ENCODE assay signal across 10 mouse cellular contexts in the genomic region with DNA sequence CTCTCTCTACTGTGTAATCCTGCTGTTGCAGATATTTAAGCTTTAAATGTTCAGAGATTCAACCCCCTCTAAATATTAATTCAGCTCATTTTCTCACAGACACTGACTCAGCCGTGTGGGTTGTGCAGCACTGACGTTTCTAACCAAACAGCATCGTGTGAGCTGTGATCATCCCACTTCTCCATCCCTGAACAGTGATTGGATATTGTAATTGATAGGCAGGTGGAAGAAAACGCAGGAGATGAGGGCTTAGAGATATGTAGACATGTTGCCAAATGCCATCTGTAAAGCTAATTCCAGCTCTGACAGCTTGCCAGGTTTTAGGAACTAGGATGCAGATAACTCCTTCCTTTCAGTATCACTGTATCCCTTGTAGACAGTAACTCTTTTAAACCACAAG. TPM values are rescaled to one million over a fixed set of nuclear protein-coding genes. Genes with fewer than 3 reads are reported as not detected.
DNase-seq lines count a peak whose midpoint lies in the region; ATAC-seq lines count a peak whose summit lies in the region.
"Had no signal": no experiment of that assay in that cellular context is flagged by ENCODE, and none has a peak within 500 bp of the region (broad histone marks: within the 10 kb centered on the region; RNA-seq: fewer than 3 reads in every experiment).

No protein-coding gene starts in this region.

- H3K27ac ChIP-seq in hindbrain, embryonic 13.5 days, result peak overlapping the region; percentile 30; the same call in 1 of the 2 replicates
- no peak overlapping the region for H3K27ac ChIP-seq in hindbrain, embryonic 12.5 days
- H3K27ac ChIP-seq in forebrain, embryonic 14.5 days (ENCODE audit: low read depth, low read length), result peak overlapping the region; percentile 33; the same call in 1 of the 2 replicates
- H3K27ac ChIP-seq in intestine, embryonic 15.5 days, result no peak overlapping the region
- H3K27ac ChIP-seq: limb, embryonic 13.5 days had no signal

- DNase-seq in forebrain, embryonic 14.5 days (ENCODE audit: low spot score), result peak; percentile 91
- peak; percentile 93 for DNase-seq in layer of hippocampus, adult 9-11 months
- DNase-seq in right cerebral cortex, adult 2 months (ENCODE audit: low spot score in 2 of 2), result peak; percentile 82
- no peak for DNase-seq in kidney, postnatal 25 days
- no peak for DNase-seq in adrenal gland, postnatal 4 days (ENCODE audit: low spot score in 2 of 2)

- WGBS in hindbrain, embryonic 13.5 days, result 27% methylated on average over 4 of the region's 4 CpGs
- 41% methylated on average over 4 of the region's 4 CpGs for WGBS in hindbrain, embryonic 12.5 days
- WGBS in forebrain, embryonic 14.5 days, result 31% methylated on average over 4 of the region's 4 CpGs
- 46% methylated on average over 4 of the region's 4 CpGs for WGBS in intestine, embryonic 15.5 days

- H3K27me3 ChIP-seq in hindbrain, embryonic 13.5 days, result no peaks in the 10 kb centered on the region
- H3K27me3 ChIP-seq in hindbrain, embryonic 12.5 days, result no peaks in the 10 kb centered on the region
- H3K27me3 ChIP-seq in forebrain, embryonic 14.5 days (replicated peaks; ENCODE audit: control insufficient read depth, insufficient read depth, low read length), result no peaks in the 10 kb centered on the region
- no peaks in the 10 kb centered on the region for H3K27me3 ChIP-seq in intestine, embryonic 15.5 days (replicated peaks)
- H3K27me3 ChIP-seq: limb, embryonic 13.5 days had no signal

- no peaks in the 10 kb centered on the region for H3K9me3 ChIP-seq in hindbrain, embryonic 13.5 days
- H3K9me3 ChIP-seq in hindbrain, embryonic 12.5 days (replicated peaks), result no peaks in the 10 kb centered on the region
- H3K9me3 ChIP-seq in forebrain, embryonic 14.5 days (replicated peaks; ENCODE audit: control insufficient read depth, low read length), result no peaks in the 10 kb centered on the region
- no peaks in the 10 kb centered on the region for H3K9me3 ChIP-seq in intestine, embryonic 15.5 days
- H3K9me3 ChIP-seq: limb, embryonic 13.5 days had no signal

- H3K4me1 ChIP-seq in hindbrain, embryonic 13.5 days (replicated peaks), result peaks cover 4% of the 10 kb centered on the region
- H3K4me1 ChIP-seq in hindbrain, embryonic 12.5 days, result no peaks in the 10 kb centered on the region
- no peaks in the 10 kb centered on the region for H3K4me1 ChIP-seq in forebrain, embryonic 14.5 days (ENCODE audit: control insufficient read depth, insufficient read depth, low read length)
- no peaks in the 10 kb centered on the region for H3K4me1 ChIP-seq in intestine, embryonic 15.5 days (replicated peaks)
- H3K4me1 ChIP-seq: limb, embryonic 13.5 days had no signal

- ATAC-seq in hindbrain, embryonic 13.5 days (ENCODE audit: low FRiP score), result no peak; the same call in 1 of the 2 replicates
- no peak for ATAC-seq in hindbrain, embryonic 12.5 days (ENCODE audit: low FRiP score)
- peak; percentile 99 for ATAC-seq in forebrain, embryonic 14.5 days
- ATAC-seq in intestine, embryonic 15.5 days, result no peak

- H3K4me2 ChIP-seq in hindbrain, embryonic 13.5 days, result peak overlapping the region; percentile 38
- no peak overlapping the region for H3K4me2 ChIP-seq in hindbrain, embryonic 12.5 days (replicated peaks)
- peak overlapping the region; percentile 9 for H3K4me2 ChIP-seq in forebrain, embryonic 14.5 days (ENCODE audit: low read length)
- H3K4me2 ChIP-seq in intestine, embryonic 15.5 days (replicated peaks), result no peak overlapping the region
- H3K4me2 ChIP-seq: limb, embryonic 13.5 days had no signal

- no peaks in the 10 kb centered on the region for H3K36me3 ChIP-seq in hindbrain, embryonic 13.5 days
- H3K36me3 ChIP-seq in hindbrain, embryonic 12.5 days, result no peaks in the 10 kb centered on the region
- H3K36me3 ChIP-seq in forebrain, embryonic 14.5 days (ENCODE audit: control insufficient read depth, insufficient read depth, low read length), result no peaks in the 10 kb centered on the region
- H3K36me3 ChIP-seq in intestine, embryonic 15.5 days, result no peaks in the 10 kb centered on the region
- H3K36me3 ChIP-seq: limb, embryonic 13.5 days had no signal

- no peak overlapping the region for H3K4me3 ChIP-seq in hindbrain, embryonic 13.5 days
- no peak overlapping the region for H3K4me3 ChIP-seq in hindbrain, embryonic 12.5 days
- H3K4me3 ChIP-seq in forebrain, embryonic 14.5 days (ENCODE audit: low read depth, low read length), result no peak overlapping the region
- H3K4me3 ChIP-seq in intestine, embryonic 15.5 days (replicated peaks), result no peak overlapping the region
- H3K4me3 ChIP-seq: limb, embryonic 13.5 days had no signal

- H3K9ac ChIP-seq in hindbrain, embryonic 13.5 days, result no peak overlapping the region
- H3K9ac ChIP-seq in hindbrain, embryonic 12.5 days, result no peak overlapping the region
- no peak overlapping the region for H3K9ac ChIP-seq in forebrain, embryonic 14.5 days (ENCODE audit: low read length)
- no peak overlapping the region for H3K9ac ChIP-seq in intestine, embryonic 15.5 days
- H3K9ac ChIP-seq: limb, embryonic 13.5 days had no signal

RNA-seq across cellular contexts. Expression of gene Btbd10, which starts 21.9 kb away (rescaled TPM):
- polyA plus RNA-seq in hindbrain, embryonic 13.5 days (2015; fragmentation: Nextera tagmentation; extraction: Ambion mirVana), result 64.2 and 68.7 TPM in 2 replicates
- polyA plus RNA-seq in hindbrain, embryonic 12.5 days (2016; fragmentation: Nextera tagmentation; extraction: Ambion mirVana), result 42.8 and 45.4 TPM in 2 replicates
- polyA plus RNA-seq in forebrain, embryonic 14.5 days (2014; fragmentation: Nextera tagmentation; extraction: Ambion mirVana), result 65.6 and 79.1 TPM in 2 replicates
- 15.7 and 17.0 TPM in 2 replicates for polyA plus RNA-seq in intestine, embryonic 15.5 days (2015; fragmentation: Nextera tagmentation; extraction: Ambion mirVana)
- total RNA-seq in adrenal gland, postnatal 4 days (2021), result 10 to 100 TPM; 16.7 to 19.3 TPM

RNA-seq across cellular contexts. Expression of gene Pth, which starts 41.1 kb away (rescaled TPM):
- not detected in 2 replicates for polyA plus RNA-seq in hindbrain, embryonic 13.5 days (2015; fragmentation: Nextera tagmentation; extraction: Ambion mirVana)
- polyA plus RNA-seq in hindbrain, embryonic 12.5 days (2016; fragmentation: Nextera tagmentation; extraction: Ambion mirVana), result not detected in 2 replicates
- polyA plus RNA-seq in forebrain, embryonic 14.5 days (2014; fragmentation: Nextera tagmentation; extraction: Ambion mirVana), result not detected in 2 replicates
- not detected in 2 replicates for polyA plus RNA-seq in intestine, embryonic 15.5 days (2015; fragmentation: Nextera tagmentation; extraction: Ambion mirVana)
- total RNA-seq in adrenal gland, postnatal 4 days (2021), result not detected
- total RNA-seq: ES-E14 had no signal
- polyA plus RNA-seq: limb, embryonic 13.5 days had no signal

Comparison
In these comparisons a context has a peak if more than half of its experiments do, and no peak if none do; other contexts are left out.
1. H3K27ac ChIP-seq: peak in hindbrain, embryonic 13.5 days (single experiment) and forebrain, embryonic 14.5 days (single experiment); none in hindbrain, embryonic 12.5 days (single experiment) and intestine, embryonic 15.5 days (single experiment).
2. H3K4me2 ChIP-seq: peak in hindbrain, embryonic 13.5 days (single experiment) and forebrain, embryonic 14.5 days (single experiment); none in hindbrain, embryonic 12.5 days (single experiment) and intestine, embryonic 15.5 days (single experiment).
3. DNase-seq: peak in forebrain, embryonic 14.5 days (single experiment), layer of hippocampus, adult 9-11 months (single experiment) and right cerebral cortex, adult 2 months (2 of 2); none in kidney, postnatal 25 days (0 of 2) and adrenal gland, postnatal 4 days (0 of 2).